8 mouse cellular contexts compared by ENCODE assay signal in genomic region chr4:114300390-114301012, GRCm38 (mm10).
A peak's percentile ranks its signal among the peaks of the same experiment; 100 is the strongest.
DNase-seq lines count a peak whose midpoint lies in the region; ATAC-seq and TF ChIP-seq lines count a peak whose summit lies in the region.

No protein-coding gene starts in this region.

- no peak overlapping the region for H3K9ac ChIP-seq in hindbrain, postnatal 0 days (replicated peaks; ENCODE audit: low read length)
- H3K9ac ChIP-seq in midbrain, embryonic 13.5 days (replicated peaks) = no peak overlapping the region

- H3K4me3 ChIP-seq in hindbrain, postnatal 0 days (ENCODE audit: low read length) = no peak overlapping the region
- H3K4me3 ChIP-seq in midbrain, embryonic 13.5 days (replicated peaks) = no peak overlapping the region

- peak; percentile 8 for DNase-seq in gastrocnemius, adult 18-20 months (ENCODE audit: low spot score)
- no peak for DNase-seq in gastrocnemius, postnatal 36 days
- DNase-seq in right cerebral cortex, adult 2 months (ENCODE audit: low spot score in 2 of 2) = peak; percentile 26 to 39
- no peak for DNase-seq in right cerebral cortex, postnatal 4 days
- peak; percentile 71 for DNase-seq in hindbrain, postnatal 0 days (ENCODE audit: low spot score)
- no peak for DNase-seq in testis, postnatal 14 days (ENCODE audit: low spot score)
- no peak for DNase-seq in cerebellum, postnatal 36 days

- 47% methylated on average over 3 of the region's 3 CpGs for WGBS in hindbrain, postnatal 0 days
- 42% methylated on average over 3 of the region's 3 CpGs for WGBS in midbrain, embryonic 13.5 days

- peak; percentile 56 for ATAC-seq in hindbrain, postnatal 0 days
- peak; percentile 58; the same call in 1 of the 2 replicates for ATAC-seq in midbrain, embryonic 13.5 days

- H3K4me1 ChIP-seq in hindbrain, postnatal 0 days (ENCODE audit: insufficient read depth, low read length) = no peaks in the 10 kb centered on the region
- H3K4me1 ChIP-seq in midbrain, embryonic 13.5 days (replicated peaks) = no peaks in the 10 kb centered on the region

- no peaks in the 10 kb centered on the region for H3K36me3 ChIP-seq in hindbrain, postnatal 0 days (ENCODE audit: insufficient read depth, low read length)
- no peaks in the 10 kb centered on the region for H3K36me3 ChIP-seq in midbrain, embryonic 13.5 days

- no peak overlapping the region for H3K4me2 ChIP-seq in hindbrain, postnatal 0 days (ENCODE audit: low read depth, low read length)
- no peak overlapping the region for H3K4me2 ChIP-seq in midbrain, embryonic 13.5 days (replicated peaks)

- H3K27me3 ChIP-seq in hindbrain, postnatal 0 days (ENCODE audit: insufficient read depth, low read length) = no peaks in the 10 kb centered on the region
- no peaks in the 10 kb centered on the region for H3K27me3 ChIP-seq in midbrain, embryonic 13.5 days

- TF ChIP-seq CTCF in hindbrain, postnatal 0 days (IDR thresholded peaks at IDR 0.05; ENCODE audit: low read depth) = peak; percentile 78

- no peaks in the 10 kb centered on the region for H3K9me3 ChIP-seq in hindbrain, postnatal 0 days (ENCODE audit: low read length)
- no peaks in the 10 kb centered on the region for H3K9me3 ChIP-seq in midbrain, embryonic 13.5 days

- H3K27ac ChIP-seq in hindbrain, postnatal 0 days = no peak overlapping the region
- no peak overlapping the region for H3K27ac ChIP-seq in midbrain, embryonic 13.5 days

- intact Hi-C loops in gastrocnemius, postnatal 36 days (cut with DNase I) = loop anchor here (10.0 kb wide), 1 partner anchor 1516 kb away; no protein-coding TSS in a partner anchor

Comparison
In these comparisons a context has a peak if more than half of its experiments do, and no peak if none do; other contexts are left out.
1. DNase-seq: peak in gastrocnemius, adult 18-20 months (single experiment), right cerebral cortex, adult 2 months (2 of 2) and hindbrain, postnatal 0 days (single experiment); none in gastrocnemius, postnatal 36 days (0 of 2), right cerebral cortex, postnatal 4 days (single experiment), testis, postnatal 14 days (single experiment) and cerebellum, postnatal 36 days (0 of 2).